Mouse (Mus musculus): ENCODE results near the gene Arid3c. TPM values are rescaled to one million over a fixed set of nuclear protein-coding genes. Genes with fewer than 3 reads are reported as not detected.

The Arid3c gene
- total and polyA plus RNA-seq, 3 experiments: not detected

- H3K9ac ChIP-seq (ENCODE audit: low read depth, low read length): no peak overlapping the region
- H3K36me3 ChIP-seq (ENCODE audit: control insufficient read depth, insufficient read depth, low read length): no peaks in the 10 kb centered on the region
- H3K4me1 ChIP-seq (ENCODE audit: control insufficient read depth, insufficient read depth, low read length): peaks cover 5% of the 10 kb centered on the region
- H3K4me3 ChIP-seq: no peak overlapping the region
- H3K27me3 ChIP-seq (ENCODE audit: control insufficient read depth, insufficient read depth, low read length): no peaks in the 10 kb centered on the region
- WGBS: 86% methylated on average over 5 of the region's 5 CpGs
- no peak overlapping the region for H3K27ac ChIP-seq
- DNase-seq: no peak
- no peak for TF ChIP-seq POLR2A (IDR thresholded peaks at IDR 0.05; ENCODE audit: insufficient read depth, low read depth, low read length)
- peak; percentile 71 for TF ChIP-seq CTCF (IDR thresholded peaks at IDR 0.05)
- intact Hi-C loops (cut with DNase I): no loop called here
- H3K79me2 ChIP-seq (replicated peaks; ENCODE audit: control insufficient read depth, insufficient read depth, low read length): no peaks in the 10 kb centered on the region
These were observed 15.3 kb downstream of the Arid3c start for GRCm38 (mm10) chr4:41715596-41715995.

DNA sequence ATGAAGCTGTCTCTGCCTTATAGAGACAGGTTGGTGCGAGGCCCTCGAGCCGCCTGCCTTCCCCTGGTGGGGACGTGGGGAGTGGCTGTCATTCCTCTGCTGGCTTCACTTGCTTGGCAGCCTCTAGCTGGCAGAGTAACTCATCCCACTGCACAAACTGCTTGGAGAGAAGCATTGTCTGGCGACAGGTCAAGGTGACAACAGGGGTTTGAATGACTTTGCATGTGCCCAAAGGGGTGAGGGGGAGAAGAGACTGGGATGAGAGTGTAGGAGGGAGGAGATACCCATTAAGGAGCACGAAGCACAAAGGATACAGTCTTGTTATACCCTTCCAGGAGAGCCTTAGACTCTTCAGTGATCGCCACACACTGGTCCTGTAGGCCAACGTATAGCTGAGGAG is 15.9 kb downstream of the Arid3c start:
- intact Hi-C loops (cut with DNase I): no loop called here
- no peaks in the 10 kb centered on the region for H3K36me3 ChIP-seq (ENCODE audit: control insufficient read depth, insufficient read depth, low read length)
- 63% methylated on average over 8 of the region's 8 CpGs for WGBS

GRCm38 (mm10) chr4:41714276-41714675 is 16.7 kb downstream of the Arid3c start:
- no peaks in the 10 kb centered on the region for H3K79me2 ChIP-seq (replicated peaks; ENCODE audit: control insufficient read depth, insufficient read depth, low read length)
- H3K4me3 ChIP-seq: peak overlapping the region; percentile 84
- peaks cover 5% of the 10 kb centered on the region for H3K4me1 ChIP-seq (ENCODE audit: control insufficient read depth, insufficient read depth, low read length)
- H3K27ac ChIP-seq: no peak overlapping the region
- H3K36me3 ChIP-seq (ENCODE audit: control insufficient read depth, insufficient read depth, low read length): no peaks in the 10 kb centered on the region
- TF ChIP-seq CTCF (IDR thresholded peaks at IDR 0.05) (peak; percentile 96), POLR2A (IDR thresholded peaks at IDR 0.05; ENCODE audit: insufficient read depth, low read depth, low read length) (no peak), EP300 (IDR thresholded peaks at IDR 0.05; ENCODE audit: insufficient read depth, low read depth, low read length) (0 out of 2 replicates have a peak, but pooled peaks have one; percentile 21)
- intact Hi-C loops (cut with DNase I): loop anchor here (1.0 kb wide), 1 partner anchor 23 kb away; no protein-coding TSS in a partner anchor
- WGBS: 9% methylated on average over 8 of the region's 8 CpGs
- H3K27me3 ChIP-seq (ENCODE audit: control insufficient read depth, insufficient read depth, low read length): no peaks in the 10 kb centered on the region
- peak; percentile 61 to 63 for DNase-seq
- no peak overlapping the region for H3K9ac ChIP-seq (ENCODE audit: low read depth, low read length)

More for the DNA sequence above, 15.9 kb downstream of the Arid3c start:
- no peak overlapping the region for H3K27ac ChIP-seq
- no peak overlapping the region for H3K9ac ChIP-seq (ENCODE audit: low read depth, low read length)
- H3K27me3 ChIP-seq (ENCODE audit: control insufficient read depth, insufficient read depth, low read length): no peaks in the 10 kb centered on the region
- TF ChIP-seq POLR2A (IDR thresholded peaks at IDR 0.05; ENCODE audit: insufficient read depth, low read depth, low read length): no peak
- no peak for TF ChIP-seq EP300 (IDR thresholded peaks at IDR 0.05; ENCODE audit: insufficient read depth, low read depth, low read length)
- no peak for TF ChIP-seq CTCF (IDR thresholded peaks at IDR 0.05)
- H3K4me3 ChIP-seq: no peak overlapping the region
- H3K4me1 ChIP-seq (ENCODE audit: control insufficient read depth, insufficient read depth, low read length): peaks cover 5% of the 10 kb centered on the region
- no peaks in the 10 kb centered on the region for H3K79me2 ChIP-seq (replicated peaks; ENCODE audit: control insufficient read depth, insufficient read depth, low read length)
- no peak for DNase-seq

GRCm38 (mm10) chr4:41713197-41714067 is 17.5 kb downstream of the Arid3c start, which contains the start of gene Rpp25l:
Gene Rpp25l, minus strand, starts transcription at chr4:41713534.
- Histone ChIP-seq H3K79me2 (replicated peaks; ENCODE audit: control insufficient read depth, insufficient read depth, low read length) (no peaks in the 10 kb centered on the region), H3K4me3 (peak within 1 kb of the TSS; percentile 84), H3K4me1 (ENCODE audit: control insufficient read depth, insufficient read depth, low read length) (peaks cover 5% of the 10 kb centered on the region), H3K36me3 (ENCODE audit: control insufficient read depth, insufficient read depth, low read length) (no peaks in the 10 kb centered on the region), H3K27me3 (ENCODE audit: control insufficient read depth, insufficient read depth, low read length) (no peaks in the 10 kb centered on the region), H3K27ac (peak within 1 kb of the TSS; percentile 91), H3K9ac (ENCODE audit: low read depth, low read length) (peak within 1 kb of the TSS; percentile 76)
- DNase-seq: peak; percentile 90 to 93
- intact Hi-C loops (cut with DNase I): loop anchor here (1.0 kb wide), 1 partner anchor 24 kb away; no protein-coding TSS in a partner anchor
- no peak for TF ChIP-seq EP300 (IDR thresholded peaks at IDR 0.05; ENCODE audit: insufficient read depth, low read depth, low read length)
- peak; percentile 87 for TF ChIP-seq POLR2A (IDR thresholded peaks at IDR 0.05; ENCODE audit: insufficient read depth, low read depth, low read length)
- TF ChIP-seq CTCF (IDR thresholded peaks at IDR 0.05): peak; percentile 49
- under 1% methylated on average over 61 of the region's 61 CpGs for WGBS

DNA sequence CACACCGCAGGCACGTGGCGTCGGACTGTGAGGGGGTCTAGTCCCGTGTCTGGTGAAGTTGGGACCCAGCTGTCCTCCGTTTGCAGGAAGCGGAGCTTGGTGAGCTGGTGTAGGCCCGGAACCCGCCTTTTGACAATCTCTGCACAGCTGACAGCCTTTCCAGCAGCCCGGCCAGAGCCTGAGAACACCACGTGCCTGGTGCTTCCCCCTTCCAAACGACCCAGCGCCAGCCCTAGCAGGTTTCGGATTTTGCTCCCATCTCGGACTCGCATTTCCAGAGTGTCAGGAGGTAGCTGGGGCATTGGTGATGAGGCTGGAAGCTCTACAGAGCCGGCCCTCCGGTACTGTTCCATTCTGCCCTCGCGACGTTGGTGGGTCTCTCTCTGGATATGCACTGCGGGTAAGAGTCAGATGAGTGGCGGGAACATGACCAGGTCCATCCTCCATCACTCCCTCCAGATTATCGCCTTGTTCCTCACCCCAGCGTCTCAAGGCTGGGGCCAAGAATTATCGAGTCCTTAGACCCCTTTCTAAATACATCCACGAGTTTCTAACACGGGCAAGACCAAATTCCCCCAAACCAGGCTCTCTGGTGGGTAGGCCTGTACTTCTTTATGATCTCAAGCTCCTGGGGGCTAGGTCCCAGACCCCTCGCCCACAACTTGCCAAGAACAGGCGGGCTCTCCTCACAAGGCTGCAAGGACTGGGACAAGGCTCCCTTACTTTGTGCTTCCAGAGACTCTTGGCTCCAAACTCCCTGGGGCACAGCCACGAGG is 18.3 kb downstream of the Arid3c start:
- Histone ChIP-seq H3K9ac (ENCODE audit: low read depth, low read length) (peak overlapping the region; percentile 76), H3K36me3 (ENCODE audit: control insufficient read depth, insufficient read depth, low read length) (no peaks in the 10 kb centered on the region), H3K4me3 (peak overlapping the region; percentile 84), H3K27me3 (ENCODE audit: control insufficient read depth, insufficient read depth, low read length) (no peaks in the 10 kb centered on the region), H3K27ac (peak overlapping the region; percentile 91), H3K4me1 (ENCODE audit: control insufficient read depth, insufficient read depth, low read length) (peaks cover 5% of the 10 kb centered on the region), H3K79me2 (replicated peaks; ENCODE audit: control insufficient read depth, insufficient read depth, low read length) (no peaks in the 10 kb centered on the region)
- 30% methylated on average over 31 of the region's 31 CpGs for WGBS
- TF ChIP-seq EP300 (IDR thresholded peaks at IDR 0.05; ENCODE audit: insufficient read depth, low read depth, low read length) (no peak), CTCF (IDR thresholded peaks at IDR 0.05) (no peak), POLR2A (IDR thresholded peaks at IDR 0.05; ENCODE audit: insufficient read depth, low read depth, low read length) (no peak)
- DNase-seq: peak in 1 of 2 experiments; percentile 49
- intact Hi-C loops (cut with DNase I): no loop called here

All from heart, adult 2 months (tissue).